Comparison of ENCODE assay signal across 15 mouse cellular contexts in the genomic region with DNA sequence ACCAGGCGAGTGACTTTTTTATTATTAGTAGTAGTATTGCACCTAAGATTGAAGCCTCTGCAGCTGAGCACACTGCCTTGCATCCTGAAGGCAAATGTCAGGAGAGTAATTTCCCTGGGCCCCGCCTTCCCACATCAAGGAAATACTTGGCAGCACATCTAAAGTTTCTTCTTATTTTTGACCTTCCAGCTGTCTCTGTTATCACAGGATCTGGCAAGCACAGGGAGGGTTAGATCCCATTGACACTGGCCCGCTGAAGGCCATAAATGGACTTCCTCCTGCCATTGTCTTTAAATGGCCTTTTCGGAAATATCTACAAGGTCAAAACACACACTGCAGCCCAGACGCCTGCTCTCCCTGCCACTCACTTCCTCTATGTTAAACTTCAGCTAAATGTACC.
DNase-seq lines count a peak whose midpoint lies in the region; ATAC-seq and TF ChIP-seq lines count a peak whose summit lies in the region.
"Had no signal": no experiment of that assay in that cellular context is flagged by ENCODE, and none has a peak within 500 bp of the region (broad histone marks: within the 10 kb centered on the region; RNA-seq: fewer than 3 reads in every experiment).

No protein-coding gene starts in this region.

- no peak for TF ChIP-seq EP300 in heart, postnatal 0 days (IDR thresholded peaks at IDR 0.05; ENCODE audit: low read depth)

- peak; percentile 14; the same call in 1 of the 2 replicates for ATAC-seq in heart, postnatal 0 days (ENCODE audit: insufficient read depth, low read depth)
- ATAC-seq in midbrain, postnatal 0 days (ENCODE audit: low FRiP score), result no peak
- ATAC-seq: CD4-positive, CD25-positive, alpha-beta regulatory T cell, adult 4 months had no signal

- TF ChIP-seq CTCF in heart, postnatal 0 days (IDR thresholded peaks at IDR 0.05; ENCODE audit: low read depth), result no peak
- TF ChIP-seq CTCF in left cerebral cortex, adult 2 months (IDR thresholded peaks at IDR 0.05), result no peak
- no peak for TF ChIP-seq CTCF in midbrain, postnatal 0 days (IDR thresholded peaks at IDR 0.05)

- WGBS in heart, postnatal 0 days, result 45% methylated on average over 5 of the region's 5 CpGs
- 75% methylated on average over 5 of the region's 5 CpGs for WGBS in midbrain, postnatal 0 days

- H3K4me1 ChIP-seq in heart, postnatal 0 days (ENCODE audit: control insufficient read depth, insufficient read depth), result no peaks in the 10 kb centered on the region
- no peaks in the 10 kb centered on the region for H3K4me1 ChIP-seq in midbrain, postnatal 0 days (ENCODE audit: insufficient read depth, low read length)
- H3K4me1 ChIP-seq: liver, embryonic 13.5 days had no signal

- H3K36me3 ChIP-seq in heart, postnatal 0 days (replicated peaks; ENCODE audit: control insufficient read depth, insufficient read depth, low read length), result no peaks in the 10 kb centered on the region
- no peaks in the 10 kb centered on the region for H3K36me3 ChIP-seq in midbrain, postnatal 0 days (ENCODE audit: insufficient read depth, low read length)
- H3K36me3 ChIP-seq: forebrain, embryonic 10.5 days; hindbrain, embryonic 13.5 days; liver, embryonic 13.5 days had no signal

- intact Hi-C loops in heart, postnatal 25 days (cut with DNase I), result no loop called here
- intact Hi-C loops in left cerebral cortex, postnatal 25 days (cut with DNase I), result no loop called here
- intact Hi-C loops in left cerebral cortex, adult 2 months (cut with DNase I), result no loop called here

- no peak overlapping the region for H3K27ac ChIP-seq in heart, postnatal 0 days (ENCODE audit: low read depth)
- H3K27ac ChIP-seq in left cerebral cortex, adult 2 months, result no peak overlapping the region
- H3K27ac ChIP-seq in midbrain, postnatal 0 days (ENCODE audit: low read depth, low read length), result no peak overlapping the region
- H3K27ac ChIP-seq: forebrain, embryonic 10.5 days; hindbrain, embryonic 13.5 days; liver, embryonic 13.5 days had no signal

- DNase-seq in heart, postnatal 0 days (ENCODE audit: low spot score), result peak; percentile 7
- no peak for DNase-seq in heart, postnatal 25 days (ENCODE audit: low spot score)
- peak; percentile 90 to 95 for DNase-seq in adrenal gland, adult (ENCODE audit: inconsistent age in 2 of 2, low spot score in 1 of 2)
- peak; percentile 12 for DNase-seq in heart, postnatal 4 days
- peak; percentile 62 to 66 for DNase-seq in kidney, postnatal 25 days
- no peak for DNase-seq in left cerebral cortex, postnatal 25 days (ENCODE audit: low spot score in 2 of 2)
- no peak for DNase-seq in left cerebral cortex, adult 2 months (ENCODE audit: extremely low spot score in 1 of 2, low spot score in 2 of 2)
- DNase-seq in midbrain, postnatal 0 days (ENCODE audit: low spot score), result no peak
- DNase-seq: cerebellum, adult 18-20 months; liver, embryonic 13.5 days; midbrain, embryonic 14.5 days; thymus, postnatal 4 days had no signal

- no peak overlapping the region for H3K4me3 ChIP-seq in heart, postnatal 0 days (ENCODE audit: low read depth, low read length)
- no peak overlapping the region for H3K4me3 ChIP-seq in left cerebral cortex, adult 2 months
- no peak overlapping the region for H3K4me3 ChIP-seq in midbrain, postnatal 0 days (ENCODE audit: low read depth, low read length)
- H3K4me3 ChIP-seq: forebrain, embryonic 10.5 days; hindbrain, embryonic 13.5 days; liver, embryonic 13.5 days had no signal

- H3K9me3 ChIP-seq in heart, postnatal 0 days (replicated peaks; ENCODE audit: control insufficient read depth, low read length), result no peaks in the 10 kb centered on the region
- no peaks in the 10 kb centered on the region for H3K9me3 ChIP-seq in midbrain, postnatal 0 days (ENCODE audit: low read length)
- H3K9me3 ChIP-seq: forebrain, embryonic 10.5 days; hindbrain, embryonic 13.5 days; liver, embryonic 13.5 days had no signal

- H3K4me2 ChIP-seq in heart, postnatal 0 days (ENCODE audit: low read depth, low read length), result no peak overlapping the region
- H3K4me2 ChIP-seq in midbrain, postnatal 0 days (ENCODE audit: low read depth, low read length, poor library complexity, severe bottlenecking), result no peak overlapping the region
- H3K4me2 ChIP-seq: hindbrain, embryonic 13.5 days; liver, embryonic 13.5 days had no signal

- H3K9ac ChIP-seq in heart, postnatal 0 days (replicated peaks; ENCODE audit: low read depth, low read length), result no peak overlapping the region
- H3K9ac ChIP-seq in midbrain, postnatal 0 days (replicated peaks; ENCODE audit: low read length, poor library complexity, severe bottlenecking), result no peak overlapping the region
- H3K9ac ChIP-seq: hindbrain, embryonic 13.5 days; liver, embryonic 13.5 days had no signal

- no peaks in the 10 kb centered on the region for H3K27me3 ChIP-seq in heart, postnatal 0 days (ENCODE audit: control insufficient read depth, insufficient read depth, low read length)
- H3K27me3 ChIP-seq in midbrain, postnatal 0 days (ENCODE audit: insufficient read depth, low read length), result peaks cover 3% of the 10 kb centered on the region; the same call in 1 of the 2 replicates
- H3K27me3 ChIP-seq: liver, embryonic 13.5 days had no signal

Comparison
In these comparisons a context has a peak if more than half of its experiments do, and no peak if none do; other contexts are left out.
1. DNase-seq: peak in heart, postnatal 0 days (single experiment), adrenal gland, adult (2 of 2), heart, postnatal 4 days (single experiment) and kidney, postnatal 25 days (2 of 2); none in heart, postnatal 25 days (single experiment), left cerebral cortex, postnatal 25 days (0 of 2), left cerebral cortex, adult 2 months (0 of 2) and midbrain, postnatal 0 days (single experiment).